In the genomic region with DNA sequence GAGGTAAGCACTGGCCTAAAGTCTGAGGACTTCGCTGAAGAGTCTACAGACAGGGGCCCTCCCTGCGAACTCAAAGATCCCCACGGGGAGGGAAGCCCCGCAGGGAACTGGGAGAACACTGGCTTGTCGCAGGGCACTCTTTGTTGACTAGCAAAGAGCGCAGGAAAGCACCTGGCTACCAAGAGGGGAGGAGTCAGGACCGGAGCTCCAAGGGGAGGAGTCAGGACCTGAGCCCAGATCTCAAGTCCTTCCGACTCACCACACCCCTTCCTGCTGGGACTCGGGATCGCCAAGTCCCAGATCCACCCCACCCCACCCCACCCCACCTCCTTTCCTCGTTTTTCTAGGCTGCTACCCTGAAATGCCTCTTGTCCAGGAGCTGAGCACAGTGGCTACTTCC, we compare ENCODE assay signal across 7 mouse cellular contexts. TPM values are rescaled to one million over a fixed set of nuclear protein-coding genes. Genes with fewer than 3 reads are reported as not detected.
A peak's percentile ranks its signal among the peaks of the same experiment; 100 is the strongest.
DNase-seq lines count a peak whose midpoint lies in the region; ATAC-seq and TF ChIP-seq lines count a peak whose summit lies in the region.

No protein-coding gene starts in this region.

- peaks cover 6% of the 10 kb centered on the region; the same call in 1 of the 2 replicates for H3K4me1 ChIP-seq in cortical plate, adult 2 months (ENCODE audit: control insufficient read depth, insufficient read depth, low read length)
- no peaks in the 10 kb centered on the region for H3K4me1 ChIP-seq in forebrain, embryonic 14.5 days (ENCODE audit: control insufficient read depth, insufficient read depth, low read length)
- H3K4me1 ChIP-seq in intestine, embryonic 15.5 days (replicated peaks): peaks cover 20% of the 10 kb centered on the region
- no peaks in the 10 kb centered on the region for H3K4me1 ChIP-seq in liver, embryonic 14.5 days (replicated peaks; ENCODE audit: control insufficient read depth in 2 of 2, insufficient read depth in 2 of 2, low read length in 1 of 2)
- no peaks in the 10 kb centered on the region for H3K4me1 ChIP-seq in stomach, embryonic 14.5 days (ENCODE audit: control insufficient read depth, insufficient read depth, low read length)

- peak overlapping the region; percentile 28; the same call in 1 of the 2 replicates for H3K4me2 ChIP-seq in forebrain, embryonic 14.5 days (ENCODE audit: low read length)
- H3K4me2 ChIP-seq in intestine, embryonic 15.5 days (replicated peaks): peak overlapping the region; percentile 63
- peak overlapping the region; percentile 45 for H3K4me2 ChIP-seq in liver, embryonic 14.5 days (ENCODE audit: low read depth)
- peak overlapping the region; percentile 39 for H3K4me2 ChIP-seq in stomach, embryonic 14.5 days (replicated peaks; ENCODE audit: low read depth, low read length)

- H3K4me3 ChIP-seq in cortical plate, adult 2 months (ENCODE audit: insufficient read depth, low read length): no peak overlapping the region
- no peak overlapping the region for H3K4me3 ChIP-seq in forebrain, embryonic 14.5 days (ENCODE audit: low read depth, low read length)
- peak overlapping the region; percentile 27 for H3K4me3 ChIP-seq in intestine, embryonic 15.5 days (replicated peaks)
- peak overlapping the region in 1 of 2 experiments; percentile 3; a peak in 1 of 4 replicates for H3K4me3 ChIP-seq in liver, embryonic 14.5 days (ENCODE audit: insufficient read depth in 1 of 2, low read depth in 2 of 2, low read length in 2 of 2)
- H3K4me3 ChIP-seq in stomach, embryonic 14.5 days (ENCODE audit: low read depth, low read length): peak overlapping the region; percentile 16

- H3K9me3 ChIP-seq in forebrain, embryonic 14.5 days (replicated peaks; ENCODE audit: control insufficient read depth, low read length): no peaks in the 10 kb centered on the region
- no peaks in the 10 kb centered on the region for H3K9me3 ChIP-seq in intestine, embryonic 15.5 days
- no peaks in the 10 kb centered on the region for H3K9me3 ChIP-seq in liver, embryonic 14.5 days (ENCODE audit: control insufficient read depth, low read length)
- H3K9me3 ChIP-seq in stomach, embryonic 14.5 days (ENCODE audit: control insufficient read depth, low read depth, low read length): no peaks in the 10 kb centered on the region

- no peak for DNase-seq in forebrain, embryonic 14.5 days (ENCODE audit: low spot score)
- no peak for DNase-seq in liver, embryonic 14.5 days (ENCODE audit: low read depth in 3 of 3, low spot score in 3 of 3)
- DNase-seq in spleen, postnatal 36 days (ENCODE audit: low spot score in 2 of 2): no peak

- TF ChIP-seq POLR2A in cortical plate, adult 2 months (IDR thresholded peaks at IDR 0.05; ENCODE audit: extremely low read depth, insufficient read depth, low read length): no peak

- 4% methylated on average over 11 of the region's 11 CpGs for WGBS in forebrain, embryonic 14.5 days
- WGBS in intestine, embryonic 15.5 days: 2% methylated on average over 11 of the region's 11 CpGs
- 5% methylated on average over 11 of the region's 11 CpGs for WGBS in liver, embryonic 14.5 days (ENCODE audit: insufficient replicate concordance)
- WGBS in stomach, embryonic 14.5 days: 3% methylated on average over 11 of the region's 11 CpGs

- no peak for TF ChIP-seq CTCF in cortical plate, adult 2 months (IDR thresholded peaks at IDR 0.05; ENCODE audit: extremely low read depth, insufficient read depth, low read length)
- no peak for TF ChIP-seq CTCF in liver, embryonic 14.5 days (IDR thresholded peaks at IDR 0.05; ENCODE audit: low read depth)

- 0 out of 2 replicates have a peak overlapping the region, but pooled peaks have one; percentile 13 for H3K9ac ChIP-seq in forebrain, embryonic 14.5 days (ENCODE audit: low read length)
- H3K9ac ChIP-seq in intestine, embryonic 15.5 days: no peak overlapping the region
- no peak overlapping the region for H3K9ac ChIP-seq in liver, embryonic 14.5 days (replicated peaks)
- no peak overlapping the region for H3K9ac ChIP-seq in stomach, embryonic 14.5 days (replicated peaks; ENCODE audit: low read depth, low read length)

- H3K27ac ChIP-seq in cortical plate, adult 2 months (ENCODE audit: insufficient read depth, low read length): peak overlapping the region; percentile 6; the same call in 1 of the 2 replicates
- no peak overlapping the region for H3K27ac ChIP-seq in forebrain, embryonic 14.5 days (ENCODE audit: low read depth, low read length)
- H3K27ac ChIP-seq in intestine, embryonic 15.5 days: peak overlapping the region; percentile 62; the same call in 1 of the 2 replicates
- H3K27ac ChIP-seq in liver, embryonic 14.5 days: no peak overlapping the region
- H3K27ac ChIP-seq in stomach, embryonic 14.5 days (ENCODE audit: low read length): no peak overlapping the region

- ATAC-seq in forebrain, embryonic 14.5 days: 0 out of 2 replicates have a peak, but pooled peaks have one; percentile 35
- ATAC-seq in intestine, embryonic 15.5 days: peak; percentile 87
- no peak for ATAC-seq in liver, embryonic 14.5 days (ENCODE audit: insufficient read depth)
- ATAC-seq in stomach, embryonic 14.5 days (ENCODE audit: insufficient number of reproducible peaks, insufficient read depth, low FRiP score, low read depth): peak; percentile 70
- ATAC-seq in cerebellum, adult (ENCODE audit: insufficient number of reproducible peaks, low FRiP score, low TSS enrichment): no peak

- no peaks in the 10 kb centered on the region for H3K27me3 ChIP-seq in forebrain, embryonic 14.5 days (replicated peaks; ENCODE audit: control insufficient read depth, insufficient read depth, low read length)
- H3K27me3 ChIP-seq in intestine, embryonic 15.5 days (replicated peaks): no peaks in the 10 kb centered on the region
- no peaks in the 10 kb centered on the region for H3K27me3 ChIP-seq in liver, embryonic 14.5 days (ENCODE audit: control insufficient read depth, insufficient read depth, low read length)
- no peaks in the 10 kb centered on the region for H3K27me3 ChIP-seq in stomach, embryonic 14.5 days (ENCODE audit: control insufficient read depth, insufficient read depth, low read length)

- H3K36me3 ChIP-seq in forebrain, embryonic 14.5 days (ENCODE audit: control insufficient read depth, insufficient read depth, low read length): no peaks in the 10 kb centered on the region
- no peaks in the 10 kb centered on the region for H3K36me3 ChIP-seq in intestine, embryonic 15.5 days
- H3K36me3 ChIP-seq in liver, embryonic 14.5 days (replicated peaks; ENCODE audit: control insufficient read depth, insufficient read depth, low read depth): no peaks in the 10 kb centered on the region
- no peaks in the 10 kb centered on the region for H3K36me3 ChIP-seq in stomach, embryonic 14.5 days (ENCODE audit: control insufficient read depth, insufficient read depth, low read length)

- no peak for TF ChIP-seq EP300 in liver, embryonic 14.5 days (IDR thresholded peaks at IDR 0.05; ENCODE audit: low read depth)

RNA-seq across cellular contexts. Expression of a gene that starts 19.2 kb away (rescaled TPM):
- polyA plus RNA-seq in cortical plate, adult 2 months (2012; rRNA removed): 20.6 and 21.2 TPM in 2 replicates
- polyA plus RNA-seq in forebrain, embryonic 14.5 days (2014; fragmentation: Nextera tagmentation; extraction: Ambion mirVana): 0.33 and 0.72 TPM in 2 replicates
- polyA plus RNA-seq in intestine, embryonic 15.5 days (2015; fragmentation: Nextera tagmentation; extraction: Ambion mirVana): 4.1 and 4.3 TPM in 2 replicates
- polyA plus RNA-seq in liver, embryonic 14.5 days (2012; rRNA removed): 0.27 and 0.33 TPM in 2 replicates
- polyA plus RNA-seq in liver, embryonic 14.5 days (2014; fragmentation: Nextera tagmentation; extraction: Ambion mirVana): 0.32 and 0.39 TPM in 2 replicates
- 3.1 TPM in 2 replicates for polyA plus RNA-seq in stomach, embryonic 14.5 days (2014; fragmentation: Nextera tagmentation; extraction: Ambion mirVana)

Comparison
In these comparisons a context has a peak if more than half of its experiments do, and no peak if none do; other contexts are left out.
1. H3K27ac ChIP-seq: peak in cortical plate, adult 2 months (single experiment) and intestine, embryonic 15.5 days (single experiment); none in forebrain, embryonic 14.5 days (single experiment), liver, embryonic 14.5 days (single experiment) and stomach, embryonic 14.5 days (single experiment).
2. H3K4me3 ChIP-seq: peak in intestine, embryonic 15.5 days (single experiment) and stomach, embryonic 14.5 days (single experiment); none in cortical plate, adult 2 months (single experiment) and forebrain, embryonic 14.5 days (single experiment).
3. ATAC-seq: peak in forebrain, embryonic 14.5 days (single experiment), intestine, embryonic 15.5 days (single experiment) and stomach, embryonic 14.5 days (single experiment); none in liver, embryonic 14.5 days (single experiment) and cerebellum, adult (single experiment).
4. Peak in every context shown above with its lines, with median percentiles within 50 percentile points of each other: H3K4me2 ChIP-seq.